Mouse (Mus musculus) spleen, embryonic (tissue): Measurements from ENCODE around the gene Tmx1.

ENCODE experiments used
- CTCF ChIA-PET: fragments of 350-600 bp; sonication (Branson Sonifier 250); formaldehyde crosslinking; loops from one replicate; lab custom pipeline; 2022; lab: Charles Lee

Gene Tmx1

DNA sequence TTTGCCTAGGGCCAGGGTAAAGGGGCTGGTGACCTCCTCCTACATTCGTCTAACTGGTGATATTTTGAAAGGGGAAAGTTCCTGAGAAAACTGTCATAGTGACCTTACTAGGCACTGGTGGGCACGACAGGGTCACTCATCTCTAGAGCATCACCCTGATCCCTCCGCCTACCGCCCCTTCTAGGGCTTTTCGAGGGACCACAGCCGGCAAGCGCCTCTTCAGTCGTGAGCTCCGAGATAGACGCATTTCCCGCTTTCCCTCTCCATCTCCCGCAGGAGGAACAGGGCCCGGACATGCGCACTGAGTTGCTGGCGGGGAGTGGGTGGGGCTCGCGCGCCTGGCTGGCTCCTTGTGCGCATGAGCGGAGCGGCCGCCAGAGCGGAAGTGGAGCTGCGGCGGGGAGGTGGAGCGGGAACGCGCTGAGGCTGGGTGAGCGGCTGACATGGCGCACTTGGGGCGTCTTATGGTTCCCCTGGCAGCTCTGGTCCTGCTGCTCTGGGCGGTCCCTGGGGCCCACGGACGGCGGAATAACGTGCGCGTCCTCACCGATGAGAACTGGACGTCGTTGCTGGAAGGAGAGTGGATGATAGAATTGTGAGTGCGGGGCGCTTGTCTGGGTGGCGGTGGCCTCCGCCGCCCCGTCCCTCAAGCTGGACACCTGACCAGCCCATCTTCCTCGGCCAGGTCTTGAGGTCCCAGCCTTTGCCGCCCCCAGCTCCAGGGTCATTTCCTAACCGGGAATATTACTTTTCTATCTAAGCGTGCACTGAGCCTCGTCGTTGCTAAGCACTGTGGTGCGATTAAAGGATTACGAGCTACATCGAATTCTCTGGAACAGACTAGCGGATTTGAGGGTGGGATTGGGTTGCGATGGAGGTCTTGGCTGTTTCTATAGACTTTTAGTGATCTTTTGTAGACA, at the start of gene Tmx1:
Gene Tmx1, plus strand, starts transcription at position 370 of the 920 bp plus-strand sequence.
- CTCF ChIA-PET: no interaction called here

DNA sequence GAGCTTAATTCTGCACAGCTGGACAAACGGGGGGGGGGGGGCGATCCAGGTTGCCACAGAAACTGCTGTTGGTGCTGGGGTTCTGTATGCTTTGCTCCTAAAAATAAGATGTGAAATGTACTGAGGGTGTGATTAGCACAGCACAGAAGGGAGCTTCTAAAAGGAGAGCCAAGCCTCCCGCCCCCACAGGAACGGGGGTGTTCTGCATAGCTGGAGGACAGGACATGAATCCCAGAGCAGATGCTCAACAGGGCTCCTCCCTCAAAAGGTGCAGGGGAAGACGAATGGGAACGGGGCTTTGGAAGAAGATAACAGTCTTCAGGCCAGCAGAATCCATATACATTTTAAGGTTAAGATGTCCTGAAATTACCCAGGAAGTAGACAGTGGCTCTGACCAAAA, 48.6 kb upstream of the Tmx1 start:
- CTCF ChIA-PET: interaction anchor here (0.6 kb wide), 1 partner anchor 1248 kb away, joined by 4 read pairs; no protein-coding TSS in a partner anchor

DNA sequence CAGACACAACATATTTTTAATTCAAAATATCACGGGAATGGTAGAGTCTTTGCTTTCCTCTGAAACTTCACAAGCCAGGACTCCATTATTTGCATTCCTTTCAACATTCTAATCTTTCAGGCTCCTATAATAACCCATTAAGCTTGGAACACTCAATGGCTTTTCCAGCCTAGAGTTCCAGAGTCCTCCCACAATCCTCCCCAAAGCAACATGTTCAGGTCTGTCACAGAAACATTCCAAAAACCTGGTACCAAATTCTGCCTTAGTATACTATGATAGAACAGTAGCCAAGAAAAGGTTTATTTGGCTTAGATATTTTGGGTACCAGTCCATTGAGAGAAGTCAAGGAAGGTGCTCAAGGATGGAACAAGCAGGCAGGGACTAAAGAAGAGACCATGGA, 44.5 kb upstream of the Tmx1 start:
- CTCF ChIA-PET: no interaction called here

DNA sequence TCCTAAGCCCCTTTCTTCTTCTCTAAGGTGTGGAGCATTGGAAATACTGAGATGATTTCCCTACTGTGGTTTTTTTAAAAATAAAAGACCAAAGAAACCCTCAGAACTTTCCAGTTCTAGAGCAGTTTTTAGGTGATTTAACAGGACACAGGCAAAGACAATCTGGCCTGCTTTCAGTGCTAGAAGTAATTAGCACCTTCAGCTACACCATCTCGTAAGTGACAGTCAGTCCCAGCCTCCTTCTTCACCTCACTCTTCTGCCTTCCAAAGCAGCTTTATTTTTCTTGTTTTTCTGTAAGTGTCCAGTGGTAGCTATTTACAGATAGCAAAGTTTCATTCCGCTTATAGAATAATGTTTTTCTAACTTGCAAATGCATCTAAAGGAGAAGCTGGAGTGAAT, 43.3 kb upstream of the Tmx1 start:
- CTCF ChIA-PET: no interaction called here

DNA sequence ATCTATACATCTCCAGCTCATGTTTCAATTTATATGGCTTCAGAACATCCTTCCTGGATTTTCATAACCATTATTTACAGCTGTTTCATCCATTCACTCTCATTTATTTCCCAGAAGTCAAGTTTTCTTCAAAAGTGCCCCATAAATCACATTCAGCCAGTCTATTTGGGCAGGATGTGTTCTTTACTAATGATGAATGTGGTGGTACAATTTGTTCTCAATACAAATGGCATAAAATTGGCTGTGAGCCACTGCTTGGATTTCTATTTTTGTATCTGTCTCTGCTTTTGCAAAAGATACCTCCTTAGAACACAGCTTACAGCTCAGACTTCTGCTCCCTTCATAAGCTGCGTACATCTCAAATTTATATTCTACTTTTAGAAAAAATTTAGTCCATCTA, 32.7 kb upstream of the Tmx1 start:
- CTCF ChIA-PET: no interaction called here

DNA sequence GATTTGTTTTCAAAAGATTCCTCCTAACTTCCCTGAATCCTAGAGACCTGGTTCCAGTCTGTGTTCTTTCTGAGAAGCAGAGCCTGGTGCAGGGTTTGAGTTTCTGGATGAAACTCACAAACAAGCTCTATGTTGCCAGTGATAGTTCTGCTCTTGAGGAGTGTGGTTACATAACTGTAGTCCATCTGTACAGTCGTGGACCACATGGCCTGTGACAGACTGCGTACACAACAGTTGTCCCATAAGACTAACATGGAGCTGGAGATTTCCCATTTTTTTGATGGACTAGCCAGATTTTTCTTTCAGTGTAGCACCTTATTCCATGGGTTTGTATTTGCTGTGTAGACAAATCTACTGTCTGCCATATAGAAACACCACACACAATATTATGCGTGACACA, 31.9 kb upstream of the Tmx1 start:
- CTCF ChIA-PET: no interaction called here

DNA sequence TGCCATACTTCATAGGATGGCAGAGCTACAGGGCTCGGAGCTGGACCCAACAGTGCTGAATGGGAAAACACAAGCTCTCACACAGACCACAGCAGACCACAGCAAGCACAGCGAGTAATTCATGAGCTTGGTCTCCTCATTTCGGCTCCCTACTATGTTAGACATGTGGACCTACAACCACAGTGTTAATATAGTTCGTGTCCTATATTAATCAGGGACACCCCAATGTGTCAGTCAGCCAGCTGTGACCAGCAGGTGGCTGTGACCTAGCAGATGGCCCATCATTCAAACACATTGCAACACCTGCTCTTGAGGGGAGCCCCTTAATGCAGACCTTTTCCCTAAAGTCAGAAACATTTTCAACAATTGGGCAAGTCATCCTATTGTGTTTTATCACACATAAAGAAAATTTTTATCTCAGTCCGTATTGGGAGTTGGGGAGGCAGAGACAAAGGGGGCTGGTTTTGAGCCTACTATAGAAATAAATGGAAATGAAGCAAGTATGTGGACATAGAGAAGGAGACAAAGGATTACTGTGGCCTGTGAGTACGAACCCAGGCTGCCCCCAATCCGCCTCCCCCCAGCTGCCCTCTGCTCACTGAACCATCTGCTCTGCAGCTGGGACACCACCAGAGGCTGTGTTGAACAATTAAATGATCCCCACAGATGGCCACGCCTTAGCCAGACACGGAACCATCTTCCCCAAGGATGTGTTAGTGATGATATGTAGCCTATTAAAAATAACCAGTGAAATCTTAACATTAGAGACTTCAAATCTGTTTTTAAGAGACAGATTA, 30.4 kb upstream of the Tmx1 start:
- CTCF ChIA-PET: no interaction called here

DNA sequence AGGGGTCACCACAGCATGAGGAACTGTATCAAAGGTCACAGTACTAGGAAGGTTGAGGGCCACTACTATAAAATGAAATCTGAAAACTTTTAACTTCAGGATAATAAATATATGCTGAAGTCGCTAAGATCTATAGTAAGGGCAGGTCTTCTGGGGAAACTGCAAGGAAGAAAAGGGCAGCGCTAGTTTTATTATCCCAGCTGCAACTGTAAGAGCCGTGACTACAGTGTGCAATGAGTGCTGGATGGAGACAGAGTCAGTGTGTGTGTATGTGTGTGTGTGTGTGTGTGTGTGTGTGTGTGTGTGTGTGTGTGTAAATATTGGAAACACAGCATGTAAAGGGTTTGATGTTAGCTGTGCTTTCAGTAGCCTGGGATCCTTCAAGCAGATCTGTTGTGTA, 25.0 kb upstream of the Tmx1 start:
- CTCF ChIA-PET: no interaction called here

DNA sequence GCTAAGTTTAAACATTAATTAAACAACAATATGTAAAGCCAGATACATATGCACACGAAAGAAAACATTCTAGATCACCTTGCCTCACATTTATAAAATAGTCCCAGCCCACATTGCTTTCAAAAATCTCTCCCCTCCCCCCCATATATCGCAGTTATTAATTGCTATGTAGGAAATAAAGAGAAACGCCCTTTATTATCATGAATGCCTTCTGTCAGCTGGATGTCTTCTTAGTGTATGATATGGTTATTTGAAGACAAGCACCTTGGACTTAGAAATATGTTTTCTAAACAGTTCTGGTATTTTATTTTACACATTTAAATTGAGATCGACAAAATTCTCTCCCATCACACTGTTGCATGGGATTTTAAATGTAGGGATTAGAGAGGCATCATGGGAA, 23.3 kb upstream of the Tmx1 start:
- CTCF ChIA-PET: no interaction called here

DNA sequence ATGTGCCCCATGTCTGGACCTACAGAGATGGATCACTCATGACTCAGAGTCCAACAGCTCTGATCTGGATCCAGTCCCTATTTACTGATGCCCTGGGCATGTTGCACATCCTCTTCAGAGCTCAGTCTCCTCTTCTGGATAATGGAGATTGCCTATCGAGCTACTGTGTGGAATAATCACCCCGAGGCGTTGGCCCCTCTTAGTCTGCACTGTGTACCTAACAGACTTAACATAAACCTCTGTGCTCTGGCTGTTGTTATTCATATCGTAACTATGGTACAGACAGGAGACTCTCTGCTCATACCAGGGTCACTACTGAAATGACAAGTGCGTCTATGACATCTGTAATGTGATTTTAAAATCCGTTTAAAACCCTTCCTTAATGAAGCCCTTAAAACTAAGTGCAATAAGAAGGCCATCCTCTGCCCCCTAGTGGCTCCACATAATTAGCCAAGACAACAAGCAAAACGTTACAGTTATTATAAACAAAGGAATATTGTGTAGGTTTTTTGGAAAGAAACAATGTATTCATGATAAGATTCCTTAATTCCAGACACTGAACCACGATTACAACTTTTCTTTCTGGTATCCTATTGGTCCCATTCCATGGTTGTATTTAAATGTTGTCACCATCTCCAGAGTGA, 22.5 kb upstream of the Tmx1 start:
- CTCF ChIA-PET: no interaction called here

DNA sequence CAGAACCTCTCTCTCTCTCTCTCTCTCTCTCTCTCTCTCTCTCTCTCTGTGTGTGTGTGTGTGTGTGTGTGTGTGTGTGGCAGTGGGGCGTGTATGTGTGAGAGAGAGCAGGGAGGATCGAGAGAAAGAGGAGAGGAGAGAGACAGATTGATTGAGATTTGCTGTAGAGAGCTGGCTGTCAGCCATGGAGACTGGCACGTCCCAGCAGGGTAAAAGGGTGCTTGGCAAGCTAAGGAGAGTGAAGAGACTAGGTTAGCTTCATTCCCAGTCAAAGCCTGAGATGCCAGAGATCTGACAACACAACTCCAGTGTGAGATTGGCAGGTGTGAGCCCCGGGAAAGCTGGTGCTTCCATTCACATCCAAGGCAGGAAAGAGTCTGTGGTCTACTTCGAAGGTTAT, 21.5 kb upstream of the Tmx1 start:
- CTCF ChIA-PET: no interaction called here

DNA sequence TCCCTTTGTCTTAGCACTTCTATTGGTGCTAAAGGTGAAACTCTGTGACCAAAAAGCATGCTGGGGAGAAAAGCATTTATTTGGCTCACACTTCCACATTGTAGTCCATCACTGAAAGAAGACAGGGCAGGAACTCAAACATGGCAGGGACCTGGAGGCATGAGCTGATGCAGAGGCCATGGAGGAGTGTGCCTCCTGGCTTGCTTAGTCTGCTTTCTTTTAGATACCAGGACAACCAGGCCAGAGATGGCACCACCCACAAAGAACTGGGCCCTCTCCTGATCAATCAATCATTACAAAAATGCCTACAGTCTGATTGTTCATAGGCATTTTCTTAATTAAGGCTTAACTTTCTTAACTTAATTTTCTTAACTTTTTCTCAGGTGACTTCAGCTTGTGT, 2.9 kb upstream of the Tmx1 start:
- CTCF ChIA-PET: no interaction called here

DNA sequence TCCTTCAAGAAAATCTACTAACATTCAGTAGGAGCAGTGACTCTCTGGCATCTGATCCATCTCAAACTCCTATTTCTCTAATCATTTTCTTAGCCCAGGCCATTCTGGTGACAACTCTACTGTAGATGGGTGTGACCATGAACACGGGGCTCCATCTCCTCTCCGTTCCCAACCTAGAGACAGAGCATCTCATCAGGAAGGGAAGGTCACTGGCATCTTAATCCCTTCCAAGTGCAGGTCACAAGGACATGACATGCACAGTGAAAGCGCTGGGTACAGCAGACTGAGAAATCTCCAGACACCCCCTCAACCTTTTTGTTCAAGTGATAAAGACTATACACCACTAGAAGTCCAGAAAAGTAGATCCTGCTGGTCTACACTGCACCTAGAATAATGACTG, 1.4 kb upstream of the Tmx1 start:
- CTCF ChIA-PET: interaction anchor here (0.8 kb wide), 1 partner anchor 1384 kb away, joined by 3 read pairs; no protein-coding TSS in a partner anchor

DNA sequence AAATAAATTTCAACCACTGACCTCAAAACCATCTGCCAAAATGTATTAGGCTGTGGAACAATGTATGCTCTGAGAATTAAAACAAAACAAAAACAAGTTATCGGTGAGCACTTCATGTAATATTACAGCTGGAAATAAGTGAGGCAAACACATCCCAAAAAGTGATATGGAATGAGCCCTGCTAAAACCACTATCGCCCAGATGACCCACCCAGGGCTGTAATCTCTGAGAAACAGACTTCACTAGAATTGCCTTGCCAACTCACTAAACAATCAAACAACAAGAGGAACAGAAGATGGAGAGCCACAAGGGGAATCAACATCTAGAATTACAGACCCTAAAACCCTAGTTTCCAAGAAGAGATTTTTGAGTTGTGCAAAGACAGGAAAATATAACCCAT, 752 bp upstream of the Tmx1 start:
- CTCF ChIA-PET: interaction anchor here (0.8 kb wide), 1 partner anchor 1383 kb away, joined by 3 read pairs; no protein-coding TSS in a partner anchor

DNA sequence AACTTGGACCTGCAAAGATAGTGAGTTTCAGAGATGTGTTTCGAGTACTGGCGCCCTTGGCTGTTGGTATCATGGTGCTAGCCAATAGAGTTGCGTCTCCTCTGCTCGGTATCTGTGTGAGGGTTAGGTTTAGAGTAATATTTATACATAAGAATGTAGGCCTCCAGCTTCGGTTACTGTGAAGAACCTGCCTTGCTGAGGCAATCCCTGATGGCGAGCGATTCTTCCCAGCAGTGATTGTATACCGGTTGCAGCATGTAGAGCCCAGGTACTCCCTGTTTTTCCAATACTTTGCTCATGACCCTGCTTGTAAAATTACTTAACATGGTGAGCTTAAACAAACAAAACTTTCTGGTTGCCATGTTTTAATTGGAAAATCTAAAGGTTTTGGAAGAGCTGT, 2.3 kb downstream of the Tmx1 start:
- CTCF ChIA-PET: no interaction called here

DNA sequence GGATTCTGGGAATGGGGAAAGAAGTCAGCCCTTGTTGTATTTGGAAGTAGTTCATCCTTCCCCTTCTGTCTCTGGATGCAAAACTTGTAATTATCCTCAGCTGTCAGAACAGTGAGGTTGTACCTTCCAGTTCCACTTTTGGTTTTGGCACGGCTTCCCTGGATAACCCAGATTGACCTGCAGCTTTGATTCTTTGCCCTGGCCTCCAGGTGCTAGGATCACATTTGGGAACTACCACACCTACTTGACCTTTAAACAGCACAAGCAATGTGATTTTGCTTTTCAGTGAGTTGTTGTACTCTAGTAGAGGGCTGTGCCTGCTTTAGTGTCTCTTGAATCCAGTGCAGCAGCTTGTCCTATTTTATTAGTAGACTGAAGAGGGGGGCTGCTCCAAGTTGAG, 6.7 kb downstream of the Tmx1 start:
- CTCF ChIA-PET: no interaction called here

DNA sequence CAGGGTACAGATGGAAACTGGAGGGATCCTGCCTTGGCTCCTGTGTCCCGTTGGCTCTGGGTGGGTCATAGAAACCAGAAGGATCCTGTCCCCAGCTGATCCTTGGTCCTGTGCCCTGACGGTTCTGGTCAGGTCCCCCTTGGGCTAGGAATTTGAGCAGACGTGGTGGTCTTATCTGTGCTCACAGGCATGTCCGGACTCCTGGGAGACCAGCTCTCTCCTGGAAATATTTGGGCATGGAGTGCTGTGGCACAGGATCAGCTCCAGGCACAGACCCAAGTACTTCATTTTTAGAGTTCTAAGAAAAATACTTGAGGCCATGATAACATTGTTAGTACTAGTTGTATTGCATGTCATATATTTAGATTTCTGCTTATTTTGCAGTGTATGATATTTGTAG, 11.1 kb downstream of the Tmx1 start:
- CTCF ChIA-PET: no interaction called here

DNA sequence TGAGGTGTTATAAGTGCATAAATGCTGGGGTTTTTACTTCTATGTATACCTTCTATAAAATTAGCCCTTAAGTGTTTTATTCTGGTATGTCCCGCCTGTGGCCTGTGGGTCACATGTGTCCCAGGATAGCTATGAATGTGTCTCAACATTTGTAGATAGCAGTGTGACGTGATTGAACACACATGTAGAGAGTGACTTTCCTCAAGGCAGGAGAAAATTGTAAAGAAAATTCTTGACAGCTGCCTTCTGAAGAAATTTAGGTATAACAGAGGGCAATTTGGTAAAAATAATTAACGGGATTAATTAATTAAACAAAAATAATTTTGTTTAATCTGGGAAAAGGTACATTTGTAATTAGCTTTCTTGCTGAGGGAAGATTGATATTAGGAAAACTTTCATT, 22.4 kb downstream of the Tmx1 start:
- CTCF ChIA-PET: no interaction called here

DNA sequence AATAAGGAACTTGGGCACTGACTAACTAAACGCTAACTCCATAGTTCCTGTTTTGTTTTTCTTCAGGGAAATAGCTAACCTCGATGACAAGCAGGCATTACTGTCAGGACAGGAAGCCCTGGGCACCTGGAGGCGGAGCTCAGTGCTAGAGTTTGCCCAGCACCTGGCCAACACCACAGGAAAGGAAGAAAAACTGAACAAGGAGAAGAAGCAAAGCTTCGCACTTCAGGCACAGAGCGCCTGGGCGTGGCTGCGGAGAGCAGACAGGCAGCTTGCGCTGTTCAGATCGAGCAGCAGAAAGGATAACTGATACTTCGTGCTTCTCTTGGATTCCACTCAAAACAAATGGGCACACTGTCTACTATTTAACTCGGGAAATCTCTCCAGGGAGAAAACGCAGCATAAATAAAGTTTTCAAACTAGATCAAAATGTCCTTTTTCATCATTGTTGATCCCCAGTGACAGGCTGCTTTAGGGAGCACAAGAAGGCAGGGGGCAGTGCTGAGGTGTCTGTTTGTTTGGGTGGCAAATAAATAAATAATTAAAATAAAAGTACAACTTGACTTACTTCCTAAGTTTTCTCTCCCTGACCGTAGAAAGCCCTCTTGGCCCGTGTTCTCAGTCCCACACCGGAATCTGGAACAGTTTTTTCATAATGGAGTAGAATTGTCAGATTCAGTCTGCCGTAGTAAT, 24.1 kb downstream of the Tmx1 start:
- CTCF ChIA-PET: no interaction called here

DNA sequence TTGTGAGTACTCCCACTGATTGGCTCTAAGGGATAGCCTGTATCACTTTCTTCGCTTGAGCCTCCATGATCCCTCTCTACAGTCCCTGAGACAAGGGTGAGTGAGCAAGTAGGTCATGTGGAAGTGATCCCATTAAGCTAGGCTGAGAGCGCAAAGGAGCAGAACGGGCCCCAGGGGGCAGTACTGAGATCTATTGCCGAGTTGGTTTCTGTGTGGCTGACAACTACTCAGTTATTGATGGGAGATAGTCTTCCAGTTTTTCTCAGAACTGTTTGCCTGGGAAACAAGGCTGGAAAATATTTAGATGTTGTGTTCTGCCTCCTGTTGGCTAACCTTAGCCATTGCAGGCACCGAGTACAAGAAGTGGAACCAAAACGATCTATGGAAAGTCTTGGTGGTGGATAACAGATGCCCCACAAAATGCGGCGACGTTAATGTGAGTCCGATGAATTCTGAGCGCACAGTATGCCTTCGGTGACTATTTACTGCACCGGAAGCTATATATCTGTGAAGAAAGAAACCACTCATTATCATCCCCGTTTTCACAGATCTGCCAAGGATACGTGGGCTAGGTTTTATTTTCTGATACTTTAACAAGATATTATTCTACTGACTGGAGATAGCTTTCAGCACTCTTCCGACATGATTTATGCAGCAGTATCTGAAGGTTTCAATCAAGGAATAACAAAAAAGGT, 24.8 kb downstream of the Tmx1 start:
- CTCF ChIA-PET: no interaction called here

DNA sequence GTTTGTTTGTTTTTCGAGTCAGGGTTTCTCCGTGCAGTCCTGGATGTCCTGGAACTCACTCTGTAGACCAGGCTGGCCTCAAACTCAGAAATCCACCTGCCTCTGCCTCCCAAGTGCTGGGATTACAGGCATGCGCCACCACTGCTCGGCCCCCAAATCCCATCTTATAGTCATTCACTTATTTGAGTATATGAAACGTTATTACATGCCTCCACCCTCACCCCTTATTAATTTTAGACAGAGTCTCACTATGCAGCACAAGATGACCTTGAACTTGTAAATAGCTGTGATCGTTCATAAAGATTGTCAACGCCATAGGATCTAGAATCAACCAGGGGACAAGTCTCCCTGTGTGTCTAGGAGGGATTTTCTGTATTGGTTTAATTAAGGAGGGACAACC, 33.1 kb downstream of the Tmx1 start:
- CTCF ChIA-PET: no interaction called here
